Mouse (Mus musculus): ENCODE measurements around the gene 2210407C18Rik. TPM values are rescaled to one million over a fixed set of nuclear protein-coding genes. Genes with fewer than 3 reads are reported as not detected.

Gene 2210407C18Rik
- polyA plus RNA-seq, 1 experiment: 5.3 TPM

GRCm38 (mm10) chr11:58604688-58605087 is 11.2 kb downstream of the 2210407C18Rik start:
- H3K27ac ChIP-seq (ENCODE audit: control insufficient read depth, insufficient read depth, low read length): no peak overlapping the region
- H3K4me1 ChIP-seq (replicated peaks; ENCODE audit: control insufficient read depth, insufficient read depth, low read length): no peaks in the 10 kb centered on the region
- H3K4me3 ChIP-seq (ENCODE audit: control insufficient read depth, insufficient read depth, low read length): no peak overlapping the region
- WGBS: 30% methylated on average over 2 of the region's 2 CpGs
- no peak for DNase-seq
- no peaks in the 10 kb centered on the region for H3K27me3 ChIP-seq (ENCODE audit: control insufficient read depth, insufficient read depth, low read length)
- no peaks in the 10 kb centered on the region for H3K36me3 ChIP-seq (ENCODE audit: control insufficient read depth, insufficient read depth, low read length)
- TF ChIP-seq POLR2A (IDR thresholded peaks at IDR 0.05; ENCODE audit: control insufficient read depth, extremely low read depth, insufficient read depth, low read length, poor library complexity) (no peak), CTCF (IDR thresholded peaks at IDR 0.05; ENCODE audit: borderline replicate concordance, control insufficient read depth, extremely low read depth, insufficient read depth, low read length, poor library complexity) (no peak)

GRCm38 (mm10) chr11:58602800-58603560 is 12.9 kb downstream of the 2210407C18Rik start:
- Histone ChIP-seq H3K4me3 (ENCODE audit: control insufficient read depth, insufficient read depth, low read length) (no peak overlapping the region), H3K4me1 (replicated peaks; ENCODE audit: control insufficient read depth, insufficient read depth, low read length) (no peaks in the 10 kb centered on the region), H3K27me3 (ENCODE audit: control insufficient read depth, insufficient read depth, low read length) (no peaks in the 10 kb centered on the region), H3K27ac (ENCODE audit: control insufficient read depth, insufficient read depth, low read length) (no peak overlapping the region), H3K36me3 (ENCODE audit: control insufficient read depth, insufficient read depth, low read length) (no peaks in the 10 kb centered on the region)
- WGBS: 86% methylated on average over 6 of the region's 6 CpGs
- DNase-seq: no peak
- no peak for TF ChIP-seq CTCF (IDR thresholded peaks at IDR 0.05; ENCODE audit: borderline replicate concordance, control insufficient read depth, extremely low read depth, insufficient read depth, low read length, poor library complexity)
- no peak for TF ChIP-seq POLR2A (IDR thresholded peaks at IDR 0.05; ENCODE audit: control insufficient read depth, extremely low read depth, insufficient read depth, low read length, poor library complexity)

DNA sequence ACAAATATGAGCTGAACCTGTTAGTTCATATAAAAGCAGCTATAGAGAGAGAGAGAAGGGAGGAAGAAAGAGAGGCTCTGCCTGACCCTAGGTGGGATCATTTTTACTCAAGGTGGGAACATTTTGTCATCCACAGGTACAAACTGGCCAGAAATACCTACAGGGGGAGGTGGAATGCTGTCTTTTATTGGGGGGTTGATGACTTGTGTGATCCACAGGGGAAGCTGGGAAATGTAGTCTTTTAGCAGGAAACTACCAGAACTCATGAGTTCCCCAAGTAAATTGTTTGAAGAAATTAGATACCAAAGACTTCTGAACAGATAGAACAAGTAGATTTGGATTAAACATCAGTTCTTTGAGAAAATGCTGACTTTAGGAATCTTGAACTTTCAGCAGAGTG is 13.8 kb downstream of the 2210407C18Rik start:
- Histone ChIP-seq H3K4me1 (replicated peaks; ENCODE audit: control insufficient read depth, insufficient read depth, low read length) (no peaks in the 10 kb centered on the region), H3K27ac (ENCODE audit: control insufficient read depth, insufficient read depth, low read length) (no peak overlapping the region), H3K27me3 (ENCODE audit: control insufficient read depth, insufficient read depth, low read length) (no peaks in the 10 kb centered on the region), H3K4me3 (ENCODE audit: control insufficient read depth, insufficient read depth, low read length) (no peak overlapping the region), H3K36me3 (ENCODE audit: control insufficient read depth, insufficient read depth, low read length) (no peaks in the 10 kb centered on the region)
- no peak for DNase-seq
- TF ChIP-seq POLR2A (IDR thresholded peaks at IDR 0.05; ENCODE audit: control insufficient read depth, extremely low read depth, insufficient read depth, low read length, poor library complexity): no peak
- TF ChIP-seq CTCF (IDR thresholded peaks at IDR 0.05; ENCODE audit: borderline replicate concordance, control insufficient read depth, extremely low read depth, insufficient read depth, low read length, poor library complexity): no peak

DNA sequence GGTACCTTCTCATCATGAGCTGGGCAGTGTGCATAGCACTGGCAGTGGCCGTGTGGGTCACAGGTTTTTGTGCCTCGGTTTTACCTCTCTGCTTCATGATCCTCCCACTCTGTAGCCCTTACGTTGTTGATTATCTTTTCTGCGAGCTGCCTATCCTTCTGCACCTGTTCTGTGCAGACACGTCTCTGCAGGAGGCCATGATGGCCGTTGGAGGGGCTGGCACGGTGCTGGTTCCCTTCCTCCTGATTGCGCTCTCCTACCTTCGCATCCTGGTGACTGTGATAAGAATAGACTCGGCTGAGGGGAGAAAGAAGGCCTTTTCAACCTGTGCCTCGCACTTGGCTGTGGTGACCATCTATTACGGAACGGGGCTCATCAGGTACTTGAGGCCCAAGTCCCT is 18.0 kb downstream of the 2210407C18Rik start:
- 88% methylated on average over 13 of the region's 13 CpGs for WGBS

DNA sequence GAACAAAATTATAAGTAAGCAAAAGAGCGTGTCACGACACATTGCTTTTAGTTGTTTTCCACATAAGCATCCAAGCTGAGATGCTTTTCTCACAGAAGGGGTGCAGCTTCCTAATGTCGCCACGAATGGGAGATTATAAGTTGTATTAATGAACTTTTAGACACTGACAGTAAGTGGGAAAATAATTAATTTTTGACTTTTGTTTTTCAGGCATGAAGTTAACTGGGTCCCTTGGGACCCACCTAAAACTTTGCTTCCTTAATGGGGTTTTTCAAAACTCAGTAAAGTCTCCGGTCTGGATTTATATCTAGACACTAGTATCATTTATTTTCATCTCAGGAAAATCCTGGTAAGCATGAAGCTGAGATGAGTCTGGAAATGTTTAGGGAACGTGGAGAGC is 21.1 kb downstream of the 2210407C18Rik start, which contains the start of gene Olfr324:
Gene Olfr324, plus strand, starts transcription at position 301 of the 400 bp plus-strand sequence.
- no peak for TF ChIP-seq POLR2A (IDR thresholded peaks at IDR 0.05; ENCODE audit: control insufficient read depth, extremely low read depth, insufficient read depth, low read length, poor library complexity)
- no peak for TF ChIP-seq CTCF (IDR thresholded peaks at IDR 0.05; ENCODE audit: borderline replicate concordance, control insufficient read depth, extremely low read depth, insufficient read depth, low read length, poor library complexity)
- WGBS: 90% methylated on average over 6 of the region's 6 CpGs
- H3K27me3 ChIP-seq (ENCODE audit: control insufficient read depth, insufficient read depth, low read length): no peaks in the 10 kb centered on the region
- H3K4me3 ChIP-seq (ENCODE audit: control insufficient read depth, insufficient read depth, low read length): no peak within 1 kb of the TSS
- no peak within 1 kb of the TSS for H3K27ac ChIP-seq (ENCODE audit: control insufficient read depth, insufficient read depth, low read length)
- H3K36me3 ChIP-seq (ENCODE audit: control insufficient read depth, insufficient read depth, low read length): no peaks in the 10 kb centered on the region
- no peak for DNase-seq
- H3K4me1 ChIP-seq (replicated peaks; ENCODE audit: control insufficient read depth, insufficient read depth, low read length): no peaks in the 10 kb centered on the region

More for the DNA sequence above, 18.0 kb downstream of the 2210407C18Rik start:
- no peak for TF ChIP-seq POLR2A (IDR thresholded peaks at IDR 0.05; ENCODE audit: control insufficient read depth, extremely low read depth, insufficient read depth, low read length, poor library complexity)
- Histone ChIP-seq H3K36me3 (ENCODE audit: control insufficient read depth, insufficient read depth, low read length) (no peaks in the 10 kb centered on the region), H3K4me3 (ENCODE audit: control insufficient read depth, insufficient read depth, low read length) (no peak overlapping the region), H3K27me3 (ENCODE audit: control insufficient read depth, insufficient read depth, low read length) (no peaks in the 10 kb centered on the region), H3K27ac (ENCODE audit: control insufficient read depth, insufficient read depth, low read length) (no peak overlapping the region), H3K4me1 (replicated peaks; ENCODE audit: control insufficient read depth, insufficient read depth, low read length) (no peaks in the 10 kb centered on the region)
- DNase-seq: no peak

DNA sequence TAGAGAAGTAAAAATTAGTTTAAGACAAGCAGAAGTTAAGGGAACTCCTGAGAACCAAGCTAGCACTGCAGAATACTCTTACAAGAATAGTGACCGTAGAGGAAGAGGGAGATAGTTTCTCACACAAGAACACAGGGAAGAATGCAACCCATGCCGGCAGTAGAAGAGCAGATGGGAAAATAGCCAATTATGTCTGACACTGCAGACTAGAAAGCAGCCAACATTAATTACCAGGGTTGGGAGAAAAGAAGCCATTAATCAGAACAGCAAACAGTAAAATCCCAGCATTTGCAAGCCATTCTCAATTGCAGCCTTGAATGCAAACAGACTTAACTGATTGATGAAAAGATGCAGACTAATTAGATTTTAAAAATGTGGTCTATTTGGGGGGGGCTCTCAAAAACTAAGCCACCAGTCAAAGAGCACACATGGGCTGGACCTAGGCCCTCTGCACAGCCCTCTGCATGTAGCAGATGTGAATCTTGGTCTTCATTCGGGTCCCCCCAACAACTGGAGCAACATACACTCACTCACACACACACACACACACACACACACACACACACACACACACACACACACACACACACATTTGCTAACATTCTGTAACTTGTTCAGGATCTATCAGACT is 27.1 kb downstream of the 2210407C18Rik start:
- H3K4me1 ChIP-seq (replicated peaks; ENCODE audit: control insufficient read depth, insufficient read depth, low read length): no peaks in the 10 kb centered on the region
- DNase-seq: no peak
- H3K36me3 ChIP-seq (ENCODE audit: control insufficient read depth, insufficient read depth, low read length): no peaks in the 10 kb centered on the region
- TF ChIP-seq CTCF (IDR thresholded peaks at IDR 0.05; ENCODE audit: borderline replicate concordance, control insufficient read depth, extremely low read depth, insufficient read depth, low read length, poor library complexity) (no peak), POLR2A (IDR thresholded peaks at IDR 0.05; ENCODE audit: control insufficient read depth, extremely low read depth, insufficient read depth, low read length, poor library complexity) (no peak)
- no peaks in the 10 kb centered on the region for H3K27me3 ChIP-seq (ENCODE audit: control insufficient read depth, insufficient read depth, low read length)
- 81% methylated on average over 3 of the region's 3 CpGs for WGBS
- no peak overlapping the region for H3K4me3 ChIP-seq (ENCODE audit: control insufficient read depth, insufficient read depth, low read length)
- no peak overlapping the region for H3K27ac ChIP-seq (ENCODE audit: control insufficient read depth, insufficient read depth, low read length)
